Mouse (Mus musculus) urinary bladder, adult 2 months (tissue): Measurements from ENCODE around the gene 4930426L09Rik. TPM values are rescaled to one million over a fixed set of nuclear protein-coding genes. Genes with fewer than 3 reads are reported as not detected.

Experiments
- DNase-seq: peaks from one replicate; pipeline ENCODE4 v3.0.0; 2022; ENCODE audit warnings: low spot score
- polyA plus RNA-seq: library from polyadenylated mRNA; depleted of rRNA; stranded (reverse); fragments of >200 nt; gene quantifications from 2 replicates; pipeline ENCODE4 v1.2.3, GENCODE M21; 2012; rRNA removed

4930426L09Rik gene
- polyA plus RNA-seq = 1.6 and 1.7 TPM in 2 replicates

DNA sequence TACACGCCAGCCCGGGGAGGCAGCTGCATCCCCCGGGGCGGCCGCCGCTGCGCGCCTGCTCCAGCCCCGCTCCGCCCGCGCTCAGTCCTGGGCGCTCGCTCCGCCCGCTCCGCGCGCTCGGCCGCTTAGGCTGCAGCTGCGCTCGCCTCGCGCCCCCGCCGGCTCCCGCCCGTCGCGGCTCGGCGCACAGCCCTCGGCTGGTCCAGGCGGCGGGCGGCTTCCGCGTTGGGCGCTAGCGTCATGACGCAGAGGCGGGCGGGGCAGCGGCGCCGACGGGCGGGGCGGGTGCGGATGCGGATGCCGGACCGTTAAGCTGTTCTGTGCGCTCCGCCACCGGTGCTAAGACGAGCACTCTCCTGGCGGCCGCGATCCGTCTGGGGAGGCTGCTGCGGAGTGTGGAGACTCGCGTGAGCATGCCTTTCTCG, at the start of gene 4930426L09Rik, which contains the start of gene Pip4k2a:
Gene 4930426L09Rik, plus strand, starts transcription at position 290 of the 425 bp plus-strand sequence.
Gene Pip4k2a, minus strand, starts transcription at position 73 of the 425 bp plus-strand sequence.
- peak; percentile 84 for DNase-seq

DNA sequence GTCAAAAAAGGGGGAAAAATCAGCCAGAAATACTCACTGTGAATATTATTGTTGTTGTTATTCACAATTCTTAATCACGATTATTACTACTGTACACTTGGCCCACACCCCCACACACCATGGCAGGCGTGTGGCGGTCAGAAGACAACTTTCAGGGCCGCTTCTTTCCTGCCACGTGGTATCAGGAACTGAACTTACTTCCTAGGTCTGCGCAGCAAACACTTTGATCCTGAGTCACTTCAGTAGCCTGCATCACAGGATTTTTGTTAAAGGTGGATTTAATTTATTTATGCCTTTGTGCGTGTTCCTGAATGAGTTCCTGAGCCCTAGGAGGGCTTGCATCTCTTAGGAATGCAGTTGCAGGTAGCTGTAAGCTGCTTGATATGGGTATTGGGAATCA, 49.4 kb upstream of the 4930426L09Rik start:
- DNase-seq = no peak

DNA sequence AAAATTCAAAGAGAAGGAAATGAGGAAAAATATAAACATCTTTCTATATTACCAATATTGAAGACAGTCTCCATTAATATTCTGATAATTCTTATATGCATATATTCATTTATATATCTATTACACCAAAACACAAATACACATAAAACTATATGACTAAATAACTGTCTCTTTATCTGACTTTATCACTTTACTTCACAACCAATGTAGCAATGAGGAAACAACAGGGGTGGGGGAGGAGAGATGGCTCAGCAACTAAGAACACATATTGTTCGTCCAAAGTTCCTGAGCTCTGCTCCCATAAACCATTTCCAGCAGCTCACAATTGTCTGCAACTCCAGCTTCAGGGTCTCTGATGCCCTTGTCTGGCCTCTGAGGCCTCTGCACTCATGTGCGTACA, 47.4 kb upstream of the 4930426L09Rik start:
- DNase-seq = no peak

GRCm38 (mm10) chr2:18952102-18952673, 46.0 kb upstream of the 4930426L09Rik start:
- DNase-seq = no peak

DNA sequence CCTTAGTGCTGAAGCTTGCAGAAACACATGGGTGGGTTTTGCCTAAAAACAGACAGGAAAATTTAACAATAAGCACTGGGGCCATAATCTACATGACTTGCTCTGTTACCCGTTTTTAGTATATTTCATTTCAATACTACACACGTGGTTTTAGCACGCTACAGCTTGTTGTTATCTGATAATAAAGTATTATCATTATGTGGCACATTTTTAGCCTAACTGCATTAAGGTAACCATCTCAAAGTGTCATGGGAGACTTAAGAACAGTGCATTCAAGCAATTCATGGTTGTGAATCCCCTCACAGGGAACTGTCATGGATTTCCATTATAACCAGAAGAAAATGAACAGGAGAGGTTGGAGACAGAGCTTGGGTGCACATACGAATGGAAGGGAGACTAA, 43.7 kb upstream of the 4930426L09Rik start:
- DNase-seq = no peak

DNA sequence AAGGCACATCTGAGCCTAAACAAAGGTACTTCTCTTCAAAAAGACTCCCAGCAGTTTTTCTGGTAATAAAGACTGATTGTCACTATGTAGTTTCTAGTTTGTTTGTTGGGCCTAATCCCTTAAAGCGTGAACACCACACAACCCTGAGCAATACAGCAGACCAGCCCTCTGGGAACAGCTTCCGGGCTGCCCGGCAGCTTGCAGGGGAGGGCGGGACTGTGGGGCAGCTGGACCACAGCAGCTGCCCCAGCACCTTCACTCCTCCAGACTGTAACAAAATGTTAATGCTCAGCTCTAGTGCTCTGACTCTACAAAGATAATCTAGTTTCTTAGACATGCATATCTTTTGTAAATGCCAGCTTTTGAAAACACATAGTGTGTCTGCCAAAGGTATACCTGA, 43.1 kb upstream of the 4930426L09Rik start:
- no peak for DNase-seq

- DNase-seq = no peak
Observed at GRCm38 (mm10) chr2:18955671-18956070, 42.5 kb upstream of the 4930426L09Rik start.

GRCm38 (mm10) chr2:18956424-18956823, 41.7 kb upstream of the 4930426L09Rik start:
- DNase-seq = no peak

- no peak for DNase-seq
Observed at GRCm38 (mm10) chr2:18956945-18957344, 41.2 kb upstream of the 4930426L09Rik start.

GRCm38 (mm10) chr2:18957459-18957858, 40.7 kb upstream of the 4930426L09Rik start:
- DNase-seq = no peak

GRCm38 (mm10) chr2:18958044-18958443, 40.1 kb upstream of the 4930426L09Rik start:
- no peak for DNase-seq

DNA sequence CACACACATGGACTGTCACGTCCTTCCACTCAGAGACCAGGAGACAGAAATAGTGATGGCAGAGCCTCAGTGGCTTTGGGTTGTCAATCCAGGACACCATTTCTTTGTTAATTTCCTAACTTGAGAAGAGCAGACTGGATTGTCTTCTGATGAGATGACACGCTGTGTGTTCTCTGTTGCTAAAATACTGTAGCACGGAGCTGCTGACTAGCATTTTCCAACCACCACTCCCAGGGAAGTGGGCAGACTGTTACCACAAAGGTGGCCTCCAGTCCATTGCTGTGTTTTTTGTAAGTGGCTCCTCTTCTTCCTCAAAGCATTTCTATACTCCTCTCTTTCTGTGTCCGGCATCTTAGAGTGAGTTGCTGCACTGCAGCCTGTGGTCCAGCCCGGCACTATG, 39.6 kb upstream of the 4930426L09Rik start:
- DNase-seq = no peak

DNA sequence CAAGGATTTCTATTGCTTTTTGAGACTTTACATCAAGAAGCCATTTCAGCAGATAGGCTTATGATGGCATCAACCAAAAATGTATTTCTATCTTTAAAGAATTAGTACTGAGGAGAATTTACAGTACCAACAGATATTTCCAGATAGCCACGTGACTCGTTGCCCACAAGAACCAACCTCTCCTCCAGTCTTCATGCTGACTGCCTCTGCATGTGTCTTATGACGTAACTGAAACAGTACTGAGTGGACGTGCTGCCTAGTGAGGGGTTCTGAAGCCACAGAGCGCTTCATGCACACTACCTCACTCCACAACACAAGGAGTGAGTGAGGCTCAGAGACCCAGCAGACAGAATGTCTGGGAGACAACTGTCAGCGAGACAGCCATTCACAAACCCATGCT, 39.1 kb upstream of the 4930426L09Rik start:
- DNase-seq = no peak

DNA sequence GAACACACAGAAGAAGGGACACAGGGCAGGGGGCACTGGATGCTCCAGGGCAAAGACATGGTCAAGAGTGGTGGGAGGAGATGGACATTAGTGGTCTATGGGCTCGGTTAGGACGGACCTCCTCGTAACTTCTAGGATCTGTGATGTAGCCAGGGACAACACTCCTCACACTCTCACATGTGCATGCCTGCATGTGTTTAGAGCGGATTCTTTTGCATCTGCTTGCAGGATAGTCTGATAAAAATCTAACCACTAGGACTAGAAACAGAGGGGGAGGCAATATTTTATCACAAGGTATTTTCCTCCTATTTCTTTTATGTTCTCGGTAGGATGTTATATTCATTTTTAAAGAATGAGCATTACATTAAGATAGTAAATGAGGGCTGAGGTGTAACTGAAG, 38.6 kb upstream of the 4930426L09Rik start:
- DNase-seq = no peak

- no peak for DNase-seq
Observed at GRCm38 (mm10) chr2:18960376-18960973, 37.7 kb upstream of the 4930426L09Rik start.

DNA sequence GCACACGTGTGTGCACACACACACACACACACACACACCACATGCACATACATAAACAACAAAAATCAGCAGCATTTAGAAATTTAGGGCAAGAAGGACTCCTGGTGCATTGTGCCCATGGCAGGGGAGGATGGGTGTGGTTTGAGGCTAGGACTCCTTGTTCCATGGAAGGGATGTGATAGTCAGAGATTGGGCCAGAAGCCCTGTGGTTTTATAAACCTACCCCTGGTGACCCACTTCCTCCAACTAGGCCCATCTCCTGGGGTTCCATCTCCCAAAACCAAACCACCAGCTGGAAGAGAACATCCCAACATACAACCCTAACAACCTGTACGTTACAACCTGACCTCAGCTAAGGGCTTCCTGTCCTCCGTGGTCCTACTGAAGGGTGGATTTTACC, 35.6 kb upstream of the 4930426L09Rik start:
- no peak for DNase-seq

DNA sequence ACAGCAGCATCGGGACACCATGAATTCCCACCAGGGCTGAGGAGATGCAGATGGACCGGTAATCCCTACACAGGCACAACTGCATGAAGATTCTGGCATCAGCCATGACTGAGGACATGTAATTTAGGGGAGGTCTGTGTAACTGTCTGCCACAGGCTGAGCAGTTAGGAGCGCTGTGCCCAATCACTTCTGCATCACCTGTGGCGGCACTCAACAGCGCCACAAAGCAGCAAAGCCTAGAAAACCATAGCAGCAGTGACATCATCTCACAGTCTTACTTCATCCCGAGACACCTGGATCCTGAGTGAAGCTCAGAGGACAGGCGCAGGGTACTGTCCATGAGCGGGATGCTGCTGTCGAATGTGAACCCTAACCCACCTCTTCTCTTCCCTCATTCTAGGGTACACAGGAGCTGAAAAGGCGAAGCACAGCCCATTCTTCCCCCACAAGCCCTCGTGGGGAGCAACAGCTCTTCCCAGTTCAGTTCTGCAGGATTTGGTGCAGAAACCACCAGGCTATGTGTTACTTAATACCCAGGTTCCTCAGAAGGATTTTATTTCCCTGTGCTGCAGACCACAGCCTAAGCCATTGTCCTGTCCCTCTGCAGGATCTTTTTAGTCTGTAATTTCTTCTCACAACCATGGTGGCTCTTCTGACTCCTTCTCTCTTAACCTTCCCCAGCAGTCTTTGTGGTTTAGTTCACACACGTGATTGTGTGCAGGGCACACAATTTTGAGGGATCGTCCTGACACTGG, 34.7 kb upstream of the 4930426L09Rik start:
- no peak for DNase-seq

DNA sequence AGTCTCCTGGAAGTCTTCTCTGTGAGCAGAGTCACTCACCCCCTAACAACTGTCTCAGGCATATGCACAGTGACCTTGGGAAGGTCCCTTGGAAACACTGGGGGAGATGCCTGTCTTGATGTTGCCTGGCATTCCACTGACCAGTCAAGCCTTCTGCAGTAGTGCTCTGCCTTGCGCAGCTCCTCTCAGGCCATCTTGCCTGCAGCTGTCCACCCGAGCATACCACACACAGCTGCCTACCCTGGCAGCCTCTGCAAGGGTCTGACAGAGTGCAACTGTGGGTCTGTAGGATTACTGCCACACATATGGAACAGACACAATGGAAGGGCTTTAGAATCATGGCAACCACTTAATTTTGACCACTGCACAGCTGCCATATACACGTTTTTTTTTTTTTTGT, 33.0 kb upstream of the 4930426L09Rik start:
- DNase-seq = no peak

GRCm38 (mm10) chr2:18965950-18966349, 32.2 kb upstream of the 4930426L09Rik start:
- DNase-seq = no peak

GRCm38 (mm10) chr2:18966566-18966965, 31.6 kb upstream of the 4930426L09Rik start:
- no peak for DNase-seq

GRCm38 (mm10) chr2:18967451-18968063, 30.6 kb upstream of the 4930426L09Rik start:
- no peak for DNase-seq

DNA sequence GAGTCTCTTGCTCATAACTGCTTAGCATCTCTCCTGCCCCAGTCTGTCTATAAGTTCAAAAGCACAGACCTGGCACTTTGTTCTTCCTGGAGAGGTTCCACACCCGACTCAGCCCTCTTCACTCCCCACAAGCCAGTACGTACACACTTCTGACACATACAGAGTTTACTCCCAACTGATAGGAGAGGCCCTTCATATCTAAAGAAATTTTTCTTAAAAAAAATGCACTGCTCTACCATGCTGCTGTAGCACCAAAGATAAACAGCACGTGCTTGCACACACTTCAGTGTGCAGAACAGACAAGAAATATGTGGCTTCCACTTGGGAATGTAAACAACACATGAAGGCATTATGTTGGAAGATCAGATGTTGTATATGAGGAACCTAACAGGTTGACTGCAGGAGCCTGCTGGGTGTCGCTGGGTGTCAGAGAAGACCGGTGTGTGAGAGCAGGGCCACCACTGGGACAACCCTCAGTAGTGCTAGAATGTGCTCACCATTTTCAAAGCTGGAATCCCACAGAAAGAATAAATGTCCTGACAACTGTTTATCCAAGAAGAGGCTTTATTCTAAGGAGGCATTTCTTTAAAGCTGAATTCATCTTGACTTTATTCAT, 29.0 kb upstream of the 4930426L09Rik start:
- DNase-seq = no peak
